ENCODE assay signal across 28 mouse cellular contexts in genomic region chr14:30899972-30900371, GRCm38 (mm10). TPM values are rescaled to one million over a fixed set of nuclear protein-coding genes. Genes with fewer than 3 reads are reported as not detected.
"Had no signal": no experiment of that assay in that cellular context is flagged by ENCODE, and none has a peak within 500 bp of the region (broad histone marks: within the 10 kb centered on the region; RNA-seq: fewer than 3 reads in every experiment).

No protein-coding gene starts in this region.

- H3K4me2 ChIP-seq: kidney, embryonic 15.5 days; limb, embryonic 13.5 days; liver, embryonic 12.5 days; liver, embryonic 15.5 days; lung, embryonic 15.5 days; midbrain, embryonic 12.5 days; neural tube, embryonic 13.5 days; stomach, embryonic 15.5 days had no signal

- DNase-seq: kidney, adult 8-10 months; kidney, postnatal 10 days; kidney, postnatal 36 days; liver; lung, adult 18-20 months; lung, postnatal 10 days; lung, postnatal 36 days; retina, postnatal 1 day; right cerebral cortex, postnatal 25 days; spleen, adult 18-20 months; thymus, postnatal 25 days had no signal

- H3K4me1 ChIP-seq: kidney, embryonic 15.5 days; limb, embryonic 13.5 days; liver, embryonic 15.5 days; lung, embryonic 15.5 days; neural tube, embryonic 13.5 days; stomach, embryonic 15.5 days had no signal

- H3K9ac ChIP-seq: kidney, embryonic 15.5 days; limb, embryonic 13.5 days; liver, embryonic 12.5 days; liver, embryonic 15.5 days; lung, embryonic 15.5 days; midbrain, embryonic 12.5 days; neural tube, embryonic 13.5 days; stomach, embryonic 15.5 days had no signal

- H3K36me3 ChIP-seq: kidney, embryonic 15.5 days; limb, embryonic 10.5 days; limb, embryonic 13.5 days; liver, embryonic 12.5 days; liver, embryonic 15.5 days; lung, embryonic 15.5 days; midbrain, embryonic 12.5 days; neural tube, embryonic 13.5 days; stomach, embryonic 15.5 days had no signal

- H3K9me3 ChIP-seq: kidney, embryonic 15.5 days; limb, embryonic 10.5 days; limb, embryonic 13.5 days; liver, embryonic 12.5 days; liver, embryonic 15.5 days; lung, embryonic 15.5 days; midbrain, embryonic 12.5 days; neural tube, embryonic 13.5 days; stomach, embryonic 15.5 days had no signal

- H3K27ac ChIP-seq: kidney, embryonic 15.5 days; limb, embryonic 10.5 days; limb, embryonic 13.5 days; liver, embryonic 12.5 days; liver, embryonic 15.5 days; lung, embryonic 15.5 days; midbrain, embryonic 12.5 days; neural tube, embryonic 13.5 days; stomach, embryonic 15.5 days had no signal

- H3K27me3 ChIP-seq: kidney, embryonic 15.5 days; limb, embryonic 13.5 days; liver, embryonic 12.5 days; liver, embryonic 15.5 days; lung, embryonic 15.5 days; midbrain, embryonic 12.5 days; neural tube, embryonic 13.5 days; stomach, embryonic 15.5 days had no signal

- ATAC-seq: intestine, postnatal 0 days; liver, embryonic 12.5 days had no signal

- H3K4me3 ChIP-seq: kidney, embryonic 15.5 days; limb, embryonic 10.5 days; limb, embryonic 13.5 days; liver, embryonic 12.5 days; liver, embryonic 15.5 days; lung, embryonic 15.5 days; midbrain, embryonic 12.5 days; myocyte; neural tube, embryonic 13.5 days; stomach, embryonic 15.5 days had no signal

RNA-seq across cellular contexts. Expression of gene Itih4, which starts 13.7 kb away (rescaled TPM):
- total RNA-seq: layer of hippocampus, postnatal 14 days; monocyte, adult 5-6 weeks; neutrophil, adult 5-6 weeks had no signal
- polyA plus RNA-seq: limb, embryonic 10.5 days; midbrain, embryonic 12.5 days; neural tube, embryonic 13.5 days had no signal

RNA-seq across cellular contexts. Expression of gene Mustn1, which starts 21.0 kb away (rescaled TPM):
- total RNA-seq: monocyte, adult 5-6 weeks had no signal

RNA-seq across cellular contexts. Expression of gene Itih3, which starts 23.6 kb away (rescaled TPM):
- total RNA-seq: monocyte, adult 5-6 weeks; neutrophil, adult 5-6 weeks had no signal
- polyA plus RNA-seq: limb, embryonic 10.5 days had no signal

RNA-seq across cellular contexts. Expression of gene Itih1, which starts 43.1 kb away (rescaled TPM):
- total RNA-seq: layer of hippocampus, adult 18-20 months; layer of hippocampus, postnatal 14 days; left cerebral cortex, postnatal 25 days; monocyte, adult 5-6 weeks; neutrophil, adult 5-6 weeks had no signal
- polyA plus RNA-seq: intestine, postnatal 0 days; limb, embryonic 10.5 days; limb, embryonic 13.5 days; midbrain, embryonic 12.5 days; thymus, postnatal 0 days had no signal
